Mouse (Mus musculus) limb, embryonic 13.5 days (tissue): ENCODE data around the gene Pmpcb. TPM values are rescaled to one million over a fixed set of nuclear protein-coding genes. Genes with fewer than 3 reads are reported as not detected.

Experiments
- ATAC-seq: fragments of 200-750 bp; cut with Nextera tagmentation; 2 replicates; pipeline ENCODE4 v1.8.0; 2017; ENCODE audit warnings: low read depth, moderate number of reproducible peaks, moderate TSS enrichment; ENCODE audit not compliant: low FRiP score
- H3K27ac ChIP-seq: fragments of 300-500 bp; sonication (generic); 2 replicates; pipeline ENCODE4 v1.5.1; 2015; ENCODE audit warnings: inconsistent platforms, mild to moderate bottlenecking, moderate library complexity
- H3K27me3 ChIP-seq: fragments of 300-500 bp; sonication (generic); 2 replicates; pipeline ENCODE4 v1.6.1; 2015; ENCODE audit warnings: mild to moderate bottlenecking, inconsistent platforms
- H3K36me3 ChIP-seq: fragments of 300-500 bp; sonication (generic); 2 replicates; pipeline ENCODE4 v1.6.1; 2015; ENCODE audit warnings: inconsistent platforms, mild to moderate bottlenecking, moderate library complexity
- H3K4me1 ChIP-seq: fragments of 300-500 bp; sonication (generic); 2 replicates; pipeline ENCODE4 v1.6.1; 2015; ENCODE audit warnings: inconsistent platforms
- H3K4me2 ChIP-seq: fragments of 300-500 bp; sonication (generic); replicated peaks from 2 replicates; pipeline ENCODE4 v1.6.1; 2015; ENCODE audit warnings: inconsistent platforms, mild to moderate bottlenecking, moderate library complexity
- H3K4me3 ChIP-seq: fragments of 300-500 bp; sonication (generic); 2 replicates; pipeline ENCODE4 v1.5.1; 2015; ENCODE audit warnings: moderate library complexity, mild to moderate bottlenecking, inconsistent platforms
- H3K9ac ChIP-seq: fragments of 300-500 bp; sonication (generic); 2 replicates; pipeline ENCODE4 v1.6.1; 2015; ENCODE audit warnings: mild to moderate bottlenecking, inconsistent platforms
- H3K9me3 ChIP-seq: fragments of 300-500 bp; sonication (generic); 2 replicates; pipeline ENCODE4 v1.6.1; 2016; ENCODE audit warnings: inconsistent platforms
- WGBS: fragments of 180-500 bp; shearing (Covaris S2); methylation state at CpG from one replicate; pipeline ENCODE4 v1.1.7; 2015; 5-methylcytosine and 5-hydroxymethylcytosine counted together
- polyA plus RNA-seq: library from polyadenylated mRNA; unstranded; fragments of >200 nt; fragmentation: Nextera tagmentation; extraction: Ambion mirVana; gene quantifications from 2 replicates; pipeline ENCODE4 v1.2.1, GENCODE M21; 2015

The Pmpcb gene
- polyA plus RNA-seq, 1 experiment from 2014 or later = 94.9 TPM

DNA sequence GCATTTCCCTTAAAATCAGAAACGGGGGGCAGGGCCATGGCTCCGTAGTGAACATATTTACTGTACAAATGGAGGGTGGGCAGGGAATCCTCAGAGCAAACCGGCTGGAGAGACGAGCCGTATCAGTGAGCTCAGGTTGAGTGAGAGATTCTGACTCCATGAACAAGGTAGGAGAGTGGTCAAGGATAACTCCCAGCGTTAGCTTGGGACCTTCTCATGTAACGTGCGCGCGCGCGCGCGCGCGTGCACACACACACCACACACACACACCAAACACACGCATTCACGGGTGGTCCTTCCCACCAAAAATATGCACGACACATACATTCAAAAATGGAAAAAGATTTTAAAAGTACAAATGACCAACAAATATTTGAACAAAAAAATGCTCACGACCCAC lies 1.8 kb upstream of the Pmpcb start:
- Histone ChIP-seq H3K36me3 (peaks cover 17% of the 10 kb centered on the region), H3K9ac (no peak overlapping the region), H3K4me1 (peaks cover 16% of the 10 kb centered on the region), H3K9me3 (no peaks in the 10 kb centered on the region), H3K4me3 (peak overlapping the region; percentile 21), H3K4me2 (peak overlapping the region; percentile 40), H3K27me3 (no peaks in the 10 kb centered on the region), H3K27ac (no peak overlapping the region)
- 85% methylated on average over 20 of the region's 20 CpGs for WGBS
- ATAC-seq = no peak

DNA sequence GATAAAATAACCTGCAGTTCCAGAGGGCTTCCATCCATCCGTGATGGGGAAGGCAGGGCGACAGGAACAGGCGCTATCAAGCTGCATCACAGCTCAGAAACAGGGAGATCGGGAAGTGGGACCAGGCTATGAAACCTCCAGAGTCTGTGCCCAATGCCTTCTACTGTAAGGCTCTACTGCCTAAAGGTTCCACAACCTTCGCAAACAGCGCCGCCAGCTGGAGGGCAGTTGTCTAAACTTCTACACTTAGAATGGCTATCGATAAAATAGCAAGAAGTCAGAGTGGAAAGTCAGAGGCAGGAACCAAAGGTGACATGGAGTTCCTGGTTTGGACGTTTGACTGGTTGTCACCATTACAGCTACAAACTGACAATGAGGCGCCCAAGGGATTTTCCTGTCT lies 1.4 kb upstream of the Pmpcb start:
- Histone ChIP-seq H3K36me3 (peaks cover 22% of the 10 kb centered on the region), H3K27ac (no peak overlapping the region), H3K4me3 (peak overlapping the region; percentile 21), H3K4me1 (peaks cover 16% of the 10 kb centered on the region), H3K27me3 (no peaks in the 10 kb centered on the region), H3K4me2 (peak overlapping the region; percentile 40), H3K9ac (no peak overlapping the region), H3K9me3 (no peaks in the 10 kb centered on the region)
- ATAC-seq = no peak
- WGBS = 27% methylated on average over 10 of the region's 10 CpGs

DNA sequence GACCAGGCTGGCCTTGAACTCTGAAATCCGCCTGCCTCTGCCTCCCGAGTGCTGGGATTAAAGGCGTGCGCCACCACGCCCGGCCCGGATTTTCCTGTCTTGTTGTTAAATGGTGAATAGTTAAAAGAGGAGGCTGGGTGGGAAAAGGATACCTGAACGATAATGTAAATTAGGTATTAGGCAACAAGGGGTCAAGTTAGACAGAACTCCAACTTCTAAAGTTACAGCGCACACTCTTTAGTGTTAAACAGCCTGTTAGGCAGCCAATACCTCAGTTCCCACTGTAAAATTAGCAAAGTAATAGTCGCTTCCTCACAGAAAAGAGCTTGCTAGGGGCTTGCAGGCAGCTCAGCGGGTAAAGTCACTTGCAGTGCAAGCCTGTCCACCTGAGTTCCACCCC lies 895 bp upstream of the Pmpcb start:
- no peak overlapping the region for H3K4me2 ChIP-seq
- H3K9ac ChIP-seq = no peak overlapping the region
- H3K36me3 ChIP-seq = peaks cover 24% of the 10 kb centered on the region
- no peak overlapping the region for H3K4me3 ChIP-seq
- H3K9me3 ChIP-seq = no peaks in the 10 kb centered on the region
- no peaks in the 10 kb centered on the region for H3K27me3 ChIP-seq
- H3K27ac ChIP-seq = no peak overlapping the region
- 87% methylated on average over 11 of the region's 11 CpGs for WGBS
- peaks cover 16% of the 10 kb centered on the region for H3K4me1 ChIP-seq
- no peak for ATAC-seq

DNA sequence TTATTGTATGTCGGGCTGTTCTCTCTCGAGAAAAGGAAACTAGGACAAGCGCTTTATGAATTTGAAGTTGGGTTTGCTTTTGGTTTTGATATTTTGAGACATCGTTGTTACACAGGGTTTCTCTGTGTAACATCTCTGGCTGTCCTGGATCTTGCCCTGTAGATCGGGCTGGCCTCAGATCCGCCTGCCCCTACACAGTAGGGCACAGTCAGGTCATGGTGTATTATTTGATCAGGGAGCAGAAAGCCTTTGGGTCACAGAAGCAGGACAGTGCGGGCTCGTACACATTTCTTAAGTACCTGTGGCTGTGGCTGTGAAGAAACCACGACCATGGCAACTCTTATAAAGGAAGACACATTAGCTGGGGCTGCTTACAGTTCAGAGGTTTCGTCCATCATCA lies 679 bp downstream of the Pmpcb start:
- Histone ChIP-seq H3K9me3 (no peaks in the 10 kb centered on the region), H3K27me3 (no peaks in the 10 kb centered on the region), H3K4me2 (peak overlapping the region; percentile 94), H3K4me1 (peaks cover 16% of the 10 kb centered on the region), H3K27ac (no peak overlapping the region), H3K9ac (peak overlapping the region; percentile 90), H3K36me3 (peaks cover 40% of the 10 kb centered on the region), H3K4me3 (peak overlapping the region; percentile 89)
- no peak; the same call in 1 of the 2 replicates for ATAC-seq
- WGBS = 29% methylated on average over 10 of the region's 10 CpGs

DNA sequence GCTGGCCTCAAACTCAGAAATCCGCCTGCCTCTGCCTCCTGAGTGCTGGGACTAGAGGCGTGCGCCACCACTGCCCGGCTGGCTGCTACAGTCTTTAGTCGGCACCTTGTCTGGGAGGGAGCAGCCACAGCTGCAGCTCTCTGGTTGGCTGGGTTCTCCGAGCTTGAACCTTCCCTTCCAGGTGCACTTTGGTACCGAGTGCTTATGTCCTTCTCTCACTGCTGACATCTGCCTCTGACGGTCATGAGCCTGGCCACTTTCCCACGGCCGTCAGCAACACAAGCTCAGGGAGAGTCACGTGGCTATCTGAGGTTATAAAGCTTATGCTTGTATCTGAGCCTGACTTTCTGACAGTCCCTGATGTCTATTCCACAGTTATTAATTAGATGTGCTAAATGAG lies 2.2 kb downstream of the Pmpcb start:
- Histone ChIP-seq H3K4me2 (no peak overlapping the region), H3K4me3 (no peak overlapping the region), H3K9ac (no peak overlapping the region), H3K27me3 (no peaks in the 10 kb centered on the region), H3K36me3 (peaks cover 55% of the 10 kb centered on the region), H3K27ac (no peak overlapping the region), H3K4me1 (peaks cover 12% of the 10 kb centered on the region), H3K9me3 (no peaks in the 10 kb centered on the region)
- WGBS = 94% methylated on average over 11 of the region's 11 CpGs
- ATAC-seq = no peak

DNA sequence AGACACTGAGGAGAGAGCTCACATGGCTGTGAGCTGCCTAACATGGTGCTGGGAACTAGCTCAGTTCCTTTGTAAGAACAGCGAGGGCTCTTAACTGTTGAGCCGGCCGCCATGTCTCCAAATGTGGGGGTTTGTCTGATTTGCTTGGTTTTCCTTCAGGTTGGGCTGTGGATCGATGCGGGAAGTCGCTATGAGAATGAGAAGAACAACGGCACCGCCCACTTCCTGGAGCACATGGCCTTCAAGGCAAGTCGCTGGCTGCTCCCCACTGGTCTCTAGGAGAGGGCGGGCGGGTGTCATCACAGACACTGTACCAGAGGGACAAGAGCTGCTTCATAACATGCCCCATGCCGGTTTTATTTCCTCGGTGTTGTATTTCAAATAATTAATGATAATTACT lies 2.9 kb downstream of the Pmpcb start:
- no peak overlapping the region for H3K27ac ChIP-seq
- ATAC-seq = no peak
- 92% methylated on average over 13 of the region's 13 CpGs for WGBS
- H3K27me3 ChIP-seq = no peaks in the 10 kb centered on the region
- H3K4me1 ChIP-seq = peaks cover 12% of the 10 kb centered on the region
- H3K9ac ChIP-seq = no peak overlapping the region
- H3K9me3 ChIP-seq = no peaks in the 10 kb centered on the region
- H3K36me3 ChIP-seq = peaks cover 62% of the 10 kb centered on the region
- no peak overlapping the region for H3K4me3 ChIP-seq
- H3K4me2 ChIP-seq = no peak overlapping the region

DNA sequence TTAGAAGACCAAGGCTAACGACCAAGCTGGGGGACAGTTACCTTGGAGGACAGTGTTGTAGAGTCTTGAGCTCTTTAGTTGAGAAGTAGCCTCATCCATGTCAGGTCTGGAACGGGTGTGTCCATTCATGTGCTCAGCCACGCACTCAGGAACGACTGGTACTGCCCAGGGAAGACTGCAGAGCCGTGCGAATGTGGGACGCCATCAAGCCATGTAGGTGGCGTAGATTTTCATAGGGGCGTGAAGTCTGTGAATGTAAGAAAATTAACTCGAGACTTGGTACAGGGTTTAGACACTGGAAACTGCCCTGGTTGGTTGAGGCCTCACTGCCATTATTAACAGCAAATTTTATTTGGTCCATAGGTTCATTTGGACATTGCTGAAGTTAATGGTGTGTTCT lies 6.7 kb downstream of the Pmpcb start:
- H3K27ac ChIP-seq = no peak overlapping the region
- H3K36me3 ChIP-seq = peaks cover 96% of the 10 kb centered on the region
- H3K27me3 ChIP-seq = no peaks in the 10 kb centered on the region
- H3K4me1 ChIP-seq = peaks cover 1% of the 10 kb centered on the region; the same call in 1 of the 2 replicates
- no peak for ATAC-seq
- no peak overlapping the region for H3K4me3 ChIP-seq
- H3K4me2 ChIP-seq = no peak overlapping the region
- no peak overlapping the region for H3K9ac ChIP-seq
- 95% methylated on average over 10 of the region's 10 CpGs for WGBS
- no peaks in the 10 kb centered on the region for H3K9me3 ChIP-seq

DNA sequence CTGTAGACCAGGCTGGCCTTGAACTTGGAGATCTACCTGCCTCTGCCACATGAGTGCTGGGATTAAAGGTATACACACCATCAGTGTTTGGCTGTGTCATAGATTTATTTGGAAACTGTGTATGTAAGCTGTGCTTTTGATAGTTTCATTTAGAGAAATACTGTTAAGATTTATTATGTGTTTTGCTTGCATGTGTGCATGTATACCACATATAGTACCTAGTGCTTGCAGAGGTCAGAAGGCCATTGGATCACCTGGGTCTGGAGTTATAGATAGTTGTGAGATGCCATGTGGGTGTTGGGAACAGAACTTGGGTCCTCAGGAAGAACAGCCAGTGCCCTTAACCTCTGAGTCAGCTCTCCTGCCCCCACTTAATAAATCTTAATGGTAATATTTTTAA lies 7.7 kb downstream of the Pmpcb start:
- H3K4me3 ChIP-seq = no peak overlapping the region
- no peak overlapping the region for H3K4me2 ChIP-seq
- no peak overlapping the region for H3K9ac ChIP-seq
- H3K27me3 ChIP-seq = no peaks in the 10 kb centered on the region
- no peaks in the 10 kb centered on the region for H3K9me3 ChIP-seq
- H3K4me1 ChIP-seq = no peaks in the 10 kb centered on the region
- ATAC-seq = no peak
- no peak overlapping the region for H3K27ac ChIP-seq
- peaks cover 96% of the 10 kb centered on the region for H3K36me3 ChIP-seq

DNA sequence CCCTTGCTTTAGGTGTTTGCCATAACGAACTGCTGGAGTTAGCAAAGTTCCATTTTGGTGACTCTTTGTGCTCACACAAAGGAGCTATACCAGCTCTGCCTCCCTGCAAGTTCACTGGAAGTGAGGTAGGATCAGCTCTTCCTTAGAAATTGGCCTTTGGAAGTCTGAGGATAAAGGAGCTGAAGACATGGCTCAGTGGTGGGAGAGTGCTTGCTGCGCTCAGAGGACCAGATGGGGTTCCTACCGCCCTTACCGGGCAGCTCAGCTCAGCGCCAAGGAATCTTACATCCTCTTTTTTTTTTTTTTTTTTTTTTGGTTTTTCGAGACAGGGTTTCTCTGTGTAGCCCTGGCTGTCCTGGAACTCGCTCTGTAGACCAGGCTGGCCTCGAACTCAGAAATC lies 9.0 kb downstream of the Pmpcb start:
- Histone ChIP-seq H3K27me3 (no peaks in the 10 kb centered on the region), H3K4me1 (no peaks in the 10 kb centered on the region), H3K4me3 (no peak overlapping the region), H3K9ac (no peak overlapping the region), H3K27ac (no peak overlapping the region), H3K9me3 (no peaks in the 10 kb centered on the region), H3K4me2 (no peak overlapping the region), H3K36me3 (peaks cover 99% of the 10 kb centered on the region)
- ATAC-seq = no peak
- 93% methylated on average over 7 of the region's 8 CpGs for WGBS

DNA sequence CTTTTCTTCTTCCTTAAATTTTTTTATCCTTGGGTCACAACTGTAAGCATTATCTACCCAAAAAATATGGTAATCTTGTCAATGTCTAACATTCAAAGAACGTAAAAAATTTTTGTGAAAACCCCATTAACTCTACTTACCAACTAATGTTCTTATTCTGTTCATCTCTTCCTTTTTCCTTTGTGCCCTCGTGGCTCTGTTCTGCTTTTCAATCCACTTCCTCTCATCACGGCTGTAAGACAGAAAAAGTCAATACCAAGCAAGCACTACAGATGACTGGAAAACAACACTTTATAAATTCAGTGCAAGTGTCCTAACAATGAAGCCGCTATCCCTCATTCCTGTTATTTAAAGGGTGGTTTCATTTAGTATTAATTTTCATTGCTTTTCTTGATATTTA lies 31.6 kb downstream of the Pmpcb start:
- Histone ChIP-seq H3K4me2 (no peak overlapping the region), H3K4me3 (no peak overlapping the region), H3K4me1 (no peaks in the 10 kb centered on the region), H3K9ac (no peak overlapping the region), H3K27me3 (no peaks in the 10 kb centered on the region), H3K36me3 (peaks cover 67% of the 10 kb centered on the region), H3K27ac (no peak overlapping the region), H3K9me3 (no peaks in the 10 kb centered on the region)
- 89% methylated on average over 4 of the region's 4 CpGs for WGBS
- no peak for ATAC-seq

DNA sequence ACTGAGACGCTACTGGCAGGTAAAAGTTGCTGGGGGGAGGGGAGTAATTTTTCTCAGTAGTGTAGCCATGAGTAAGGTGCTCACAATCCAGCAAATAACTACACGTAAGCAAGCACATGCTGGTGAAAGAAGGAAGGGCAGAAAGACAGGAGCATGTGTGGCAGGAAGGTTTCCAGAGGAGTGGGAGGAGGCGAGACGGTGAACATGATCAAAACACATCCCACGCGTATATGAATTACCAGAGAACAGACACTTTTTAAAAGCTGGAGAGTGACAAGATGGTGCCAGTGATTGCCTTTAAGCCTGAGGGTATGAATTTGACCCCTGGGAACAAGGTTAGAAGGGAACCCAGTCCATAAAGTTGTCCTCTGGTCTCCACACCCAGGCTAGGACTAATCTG lies 32.9 kb downstream of the Pmpcb start:
- H3K4me2 ChIP-seq = no peak overlapping the region
- no peak overlapping the region for H3K4me3 ChIP-seq
- no peak for ATAC-seq
- no peaks in the 10 kb centered on the region for H3K4me1 ChIP-seq
- H3K9ac ChIP-seq = no peak overlapping the region
- H3K27me3 ChIP-seq = no peaks in the 10 kb centered on the region
- peaks cover 69% of the 10 kb centered on the region for H3K36me3 ChIP-seq
- H3K27ac ChIP-seq = no peak overlapping the region
- no peaks in the 10 kb centered on the region for H3K9me3 ChIP-seq
- WGBS = 94% methylated on average over 6 of the region's 6 CpGs

DNA sequence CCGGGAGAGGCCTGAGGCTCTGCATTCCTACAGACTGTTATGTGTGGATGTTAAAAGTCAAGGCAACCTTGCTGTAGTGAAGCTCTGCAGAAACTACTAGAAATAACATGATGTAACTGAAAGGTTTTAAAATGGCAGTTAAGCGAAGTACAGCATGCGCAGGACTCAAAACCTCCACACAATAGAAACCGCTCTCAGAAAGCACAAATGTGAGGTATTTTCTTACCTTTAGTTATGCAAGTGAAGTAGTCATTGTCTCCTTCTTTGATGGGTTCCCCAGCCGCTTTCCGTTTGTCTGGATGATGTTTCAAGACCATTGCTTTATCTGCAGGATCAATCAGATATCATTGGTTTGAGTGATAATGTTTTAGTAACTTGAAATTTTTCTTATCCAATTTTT lies 39.5 kb downstream of the Pmpcb start:
- Histone ChIP-seq H3K9me3 (no peaks in the 10 kb centered on the region), H3K27ac (no peak overlapping the region), H3K9ac (no peak overlapping the region), H3K4me3 (no peak overlapping the region), H3K27me3 (no peaks in the 10 kb centered on the region), H3K4me2 (no peak overlapping the region), H3K4me1 (no peaks in the 10 kb centered on the region), H3K36me3 (peaks cover 66% of the 10 kb centered on the region)
- WGBS = 88% methylated on average over 6 of the region's 6 CpGs
- ATAC-seq = no peak

DNA sequence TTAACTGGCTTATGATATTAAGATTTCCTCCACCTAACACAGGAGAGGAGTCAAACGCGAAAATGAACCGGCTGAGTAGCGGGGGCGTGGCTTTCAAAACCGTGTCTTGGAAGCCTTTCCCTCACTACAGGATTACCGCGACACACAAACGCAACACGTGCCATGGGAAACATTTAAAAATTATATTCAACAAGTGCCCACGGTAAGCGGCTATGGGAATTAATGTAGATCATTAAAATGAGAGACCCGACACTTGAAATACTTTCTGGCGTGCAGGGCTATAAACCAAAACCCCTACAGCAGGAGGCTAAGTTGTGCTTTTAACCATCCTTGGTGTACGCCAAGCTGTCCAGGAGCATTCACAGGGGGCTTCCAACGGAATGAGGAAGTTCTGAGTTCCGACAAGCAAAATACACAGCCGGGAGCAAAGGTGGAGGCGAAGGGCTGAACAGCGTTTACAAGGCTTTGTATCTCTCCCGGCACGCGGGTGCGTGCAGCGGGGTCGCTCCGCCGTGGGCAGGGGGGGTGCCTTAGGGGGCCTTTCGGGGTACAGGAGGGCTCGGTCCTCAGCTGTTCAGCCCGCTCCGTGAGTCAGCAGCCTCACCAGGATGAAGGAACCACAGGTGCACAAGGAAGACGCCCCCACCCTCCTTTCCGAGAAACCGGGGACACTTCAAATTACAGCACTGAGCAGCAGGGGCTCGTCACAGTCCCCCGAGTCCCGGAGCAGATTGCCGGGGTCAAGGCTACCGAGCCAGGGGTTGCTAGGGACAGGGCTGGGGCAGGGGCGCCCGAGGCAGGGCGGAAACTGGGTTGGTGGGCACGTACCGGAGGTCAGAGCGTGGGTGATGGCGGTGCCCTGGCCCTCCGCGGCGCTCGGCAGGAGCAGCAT lies 47.5 kb downstream of the Pmpcb start:
- ATAC-seq = peak; percentile 76

More for the DNA sequence above, 47.5 kb downstream of the Pmpcb start:
- Histone ChIP-seq H3K9ac (peak overlapping the region; percentile 83), H3K27ac (peak overlapping the region; percentile 58; the same call in 1 of the 2 replicates), H3K4me1 (peaks cover 18% of the 10 kb centered on the region), H3K27me3 (no peaks in the 10 kb centered on the region), H3K36me3 (peaks cover 37% of the 10 kb centered on the region), H3K4me2 (peak overlapping the region; percentile 93), H3K4me3 (peak overlapping the region; percentile 97), H3K9me3 (no peaks in the 10 kb centered on the region)
- WGBS = under 1% methylated on average over 51 of the region's 51 CpGs
